Mouse (Mus musculus): ENCODE data around the gene Kdf1.

Kdf1 gene

DNA sequence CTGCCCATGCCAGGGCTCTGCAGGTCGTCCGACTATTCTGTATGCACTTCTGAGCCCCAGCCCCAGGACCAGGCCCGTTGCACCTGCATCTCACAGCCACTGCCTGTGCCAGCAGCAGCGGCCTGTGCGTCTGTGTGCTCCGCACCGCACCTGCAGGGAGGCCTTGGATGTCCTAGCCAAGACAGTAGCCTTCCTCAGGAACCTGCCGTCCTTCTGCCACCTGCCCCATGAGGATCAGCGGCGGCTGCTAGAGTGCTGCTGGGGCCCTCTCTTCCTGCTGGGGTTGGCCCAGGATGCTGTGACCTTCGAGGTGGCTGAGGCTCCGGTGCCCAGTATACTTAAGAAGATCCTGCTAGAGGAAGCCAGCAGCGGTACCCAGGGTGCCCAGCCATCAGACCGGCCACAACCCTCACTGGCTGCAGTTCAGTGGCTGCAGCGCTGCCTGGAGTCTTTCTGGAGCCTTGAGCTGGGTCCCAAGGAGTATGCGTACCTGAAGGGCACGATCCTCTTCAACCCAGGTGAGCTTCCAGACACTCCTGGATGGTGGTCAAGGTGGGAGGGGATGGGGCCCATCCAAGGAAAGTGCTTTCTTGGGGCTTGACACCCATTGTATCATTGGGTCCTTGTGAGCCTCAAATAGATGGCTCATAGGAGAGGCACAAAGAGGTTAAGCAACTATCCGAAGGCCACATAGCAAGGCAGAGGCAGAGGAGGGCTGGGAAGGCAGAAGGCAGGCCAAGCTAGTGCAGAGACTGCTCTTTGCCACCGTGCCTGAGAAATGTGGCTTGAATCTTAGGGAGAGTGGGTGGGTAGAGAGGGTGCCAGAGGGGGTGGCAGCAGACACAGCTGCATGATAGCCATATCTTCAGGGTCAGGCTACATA, 34.9 kb downstream of the Kdf1 start:
- DNase-seq (ENCODE audit: low spot score): no peak

DNA sequence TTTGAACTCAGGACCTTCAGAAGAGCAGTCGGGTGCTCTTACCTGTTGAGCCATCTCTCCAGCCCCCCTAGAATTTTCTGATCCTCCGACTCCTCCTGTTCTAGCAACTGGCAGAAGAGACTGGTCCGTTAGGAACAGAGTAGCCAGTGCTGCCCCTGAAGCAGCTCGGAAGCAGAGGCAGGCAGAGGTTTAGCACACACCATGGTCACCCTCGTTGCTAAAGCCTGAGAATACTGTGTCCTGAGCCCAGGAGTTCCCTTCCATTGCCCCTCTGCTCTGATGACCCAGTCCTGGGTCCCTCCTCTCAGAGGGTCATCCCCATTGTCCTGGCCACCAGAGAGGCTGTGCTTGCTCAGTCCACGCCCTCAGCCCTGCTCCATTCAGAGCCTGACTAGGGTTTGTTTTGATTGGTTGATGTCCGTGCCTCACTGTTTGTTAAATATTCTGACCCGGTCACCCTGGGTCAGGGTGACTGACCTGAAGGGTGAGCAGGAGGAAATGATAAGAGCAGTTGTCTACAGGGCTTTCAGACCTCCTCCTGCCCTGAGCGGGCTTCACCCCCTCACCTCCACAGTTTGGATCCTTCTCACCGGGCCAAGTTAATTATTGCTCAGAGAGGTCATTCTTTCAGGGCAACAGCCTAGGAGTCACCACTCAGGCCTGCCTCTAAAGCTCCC, 38.4 kb downstream of the Kdf1 start:
- no peak for DNase-seq (ENCODE audit: low spot score)

DNA sequence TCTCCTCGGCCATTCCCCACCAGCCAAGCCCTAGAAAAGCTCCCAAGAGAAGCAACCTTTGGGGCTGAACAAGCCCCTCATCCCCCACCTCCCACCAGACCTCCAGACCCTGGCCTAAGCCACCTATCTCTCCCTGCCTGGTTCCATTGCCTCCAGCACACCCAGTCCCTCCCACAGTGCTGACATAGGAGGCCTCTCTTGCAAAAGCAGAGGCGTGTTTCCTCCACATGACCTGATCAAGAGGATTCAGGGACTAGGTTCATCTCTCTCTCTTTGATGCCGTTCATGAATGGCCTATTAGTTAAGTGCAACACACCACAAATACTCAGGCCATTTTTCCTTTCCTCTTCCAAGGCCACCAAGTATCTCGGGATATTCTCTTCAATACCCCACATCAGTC, 41.1 kb downstream of the Kdf1 start:
- no peak for DNase-seq (ENCODE audit: low spot score)

DNA sequence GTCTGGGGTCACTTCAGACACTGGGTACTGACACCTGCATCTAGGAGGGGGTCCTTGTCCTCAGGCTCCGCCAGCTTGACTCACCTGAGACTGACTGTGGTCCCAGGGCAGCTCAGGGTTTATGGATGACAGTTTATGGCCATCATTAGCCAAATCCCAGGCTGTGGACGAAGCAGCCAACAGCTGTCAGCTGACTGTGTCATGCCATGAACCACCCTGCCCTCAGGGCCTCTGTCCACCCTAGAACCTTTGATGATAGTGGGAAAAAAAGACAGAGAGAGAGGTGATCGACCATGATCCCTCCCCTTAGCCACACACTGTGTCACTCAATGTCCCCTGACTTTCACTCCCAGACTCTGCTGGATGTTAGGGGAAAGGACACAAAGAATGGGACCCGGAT, 42.9 kb downstream of the Kdf1 start:
- no peak for DNase-seq (ENCODE audit: low spot score)

DNA sequence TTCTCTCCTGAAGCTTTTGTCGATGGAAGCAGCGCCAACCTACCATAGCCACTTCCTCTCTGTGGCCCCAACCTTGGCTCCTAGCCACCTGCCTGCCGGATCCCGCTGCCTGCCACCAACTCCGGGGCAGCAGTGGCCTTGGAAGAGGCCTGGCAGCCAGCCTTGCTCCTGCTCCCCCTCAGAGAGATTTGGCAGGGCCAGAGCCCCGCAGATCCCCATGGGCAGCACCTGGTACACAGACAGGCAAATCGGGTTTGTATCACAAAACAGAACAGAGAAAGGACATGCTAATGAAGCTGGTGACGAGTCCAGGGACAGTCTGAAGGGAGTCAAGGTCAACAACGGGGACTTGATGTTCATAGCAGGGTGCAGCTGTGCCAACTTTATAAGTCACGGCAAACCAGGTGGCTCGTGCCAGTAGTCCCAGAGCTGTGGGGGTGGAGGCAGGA, 44.4 kb downstream of the Kdf1 start:
- DNase-seq (ENCODE audit: low spot score): no peak

DNA sequence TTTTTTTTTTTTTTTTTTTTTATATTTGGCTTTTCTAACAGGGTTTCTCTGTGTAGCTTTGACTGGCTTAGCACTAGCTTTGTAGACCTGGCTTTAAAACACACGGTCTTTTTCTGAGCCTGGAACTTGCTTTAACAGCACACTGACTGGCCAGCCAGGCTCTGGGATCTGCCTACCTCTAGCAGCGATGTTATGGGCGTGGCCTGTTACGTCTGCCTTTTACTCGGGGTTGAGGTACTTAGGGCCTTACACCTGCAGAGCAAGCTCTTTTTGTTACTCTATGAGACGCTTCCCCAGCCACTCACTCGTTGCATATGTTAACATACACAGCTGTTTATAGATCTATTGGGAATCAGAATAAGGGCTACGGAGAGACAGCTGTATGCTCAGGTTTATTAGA, 48.5 kb downstream of the Kdf1 start:
- DNase-seq (ENCODE audit: low spot score): no peak

DNA sequence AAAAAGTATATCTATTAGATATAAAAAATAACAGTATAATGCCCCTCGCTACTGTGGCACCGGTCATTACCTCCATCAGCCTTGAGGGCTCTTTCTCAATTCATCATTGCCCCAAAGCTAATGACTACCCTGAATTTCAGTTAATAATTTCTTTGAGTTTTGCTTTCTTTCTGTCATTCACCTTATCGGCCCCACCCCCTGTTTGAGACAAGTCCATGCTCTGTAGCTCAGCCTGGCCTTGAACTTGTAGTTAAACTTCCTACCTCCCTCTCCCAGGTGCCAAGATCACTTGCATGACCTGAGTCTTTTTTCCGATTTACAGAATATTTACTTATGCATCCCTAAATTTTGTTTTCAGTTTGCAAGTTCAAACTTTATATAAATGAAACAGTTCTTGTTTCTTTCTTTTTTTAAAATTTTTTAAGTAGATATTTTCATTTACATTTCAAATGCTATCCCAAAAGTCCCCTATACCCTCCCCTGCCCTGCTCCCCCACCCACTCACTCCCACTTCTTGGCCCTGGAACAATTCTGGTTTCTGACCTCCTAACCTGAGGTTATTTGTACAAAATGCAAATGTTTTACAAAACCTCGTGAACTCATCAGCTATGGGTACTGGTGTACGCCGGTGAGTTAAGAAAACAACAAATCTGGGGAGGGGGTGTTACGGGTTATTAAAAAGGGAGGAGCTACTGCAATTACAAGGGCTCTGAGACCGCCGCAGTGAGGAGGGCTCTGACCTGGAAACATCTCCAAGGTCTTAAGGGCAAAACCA, 50.7 kb downstream of the Kdf1 start:
- DNase-seq (ENCODE audit: low spot score): no peak

DNA sequence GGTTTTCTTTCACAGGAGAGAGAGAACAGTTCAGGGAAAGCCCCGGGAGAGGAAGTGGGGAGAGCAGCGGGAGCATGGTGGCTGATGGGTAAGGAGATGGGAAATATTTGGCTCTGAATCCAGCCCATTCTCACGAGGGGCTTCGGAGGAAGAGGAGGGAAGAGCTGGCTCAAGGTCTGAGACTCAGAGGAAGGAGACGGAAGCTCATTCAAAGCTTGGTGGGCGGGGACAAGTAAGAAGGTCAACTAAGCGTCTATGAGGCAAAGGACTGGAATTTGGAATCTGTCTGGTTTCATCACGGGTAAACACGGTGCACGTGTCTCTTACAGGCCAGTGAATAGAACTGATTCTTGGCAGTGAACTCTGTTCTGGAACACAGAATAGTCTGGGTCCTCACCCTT, 51.3 kb downstream of the Kdf1 start:
- DNase-seq (ENCODE audit: low spot score): no peak

DNA sequence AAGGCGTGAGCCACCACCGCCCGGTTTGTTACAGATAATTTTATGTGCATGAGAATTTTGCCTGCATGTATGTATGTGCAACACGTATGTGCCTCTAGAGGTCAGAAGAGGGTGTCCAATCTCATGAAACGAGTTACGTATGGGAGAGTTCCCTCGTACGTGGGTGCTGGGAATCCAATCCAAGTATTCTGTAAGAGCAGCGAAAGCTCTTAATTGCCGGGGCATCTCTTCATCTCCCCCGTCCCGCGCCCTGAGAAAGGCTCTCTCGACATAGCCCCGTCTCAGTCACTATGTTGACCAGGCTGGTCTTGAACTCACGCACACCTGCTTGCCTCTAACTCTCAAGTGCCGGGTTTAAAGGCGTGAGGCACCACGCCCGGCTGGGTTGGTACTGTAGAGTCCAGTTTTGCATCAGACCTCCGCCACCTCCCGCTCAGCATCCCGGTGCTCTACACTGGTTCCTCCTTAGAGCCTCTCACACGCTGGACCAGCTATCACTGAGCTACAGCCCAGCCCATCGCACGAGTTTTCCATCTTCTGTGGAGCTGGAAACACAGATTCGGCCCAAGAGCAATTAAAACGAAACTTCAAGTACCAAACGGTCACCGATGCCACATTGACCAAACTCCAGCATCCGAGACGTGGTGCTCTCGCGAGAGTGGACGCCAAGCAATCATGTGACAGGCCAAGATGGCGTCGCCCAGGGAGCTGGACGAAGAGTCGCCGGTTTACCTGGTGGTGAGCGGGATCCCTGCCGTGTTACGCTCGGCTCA, 55.5 kb downstream of the Kdf1 start, which contains the start of gene Gpatch3:
TSS of gene Gpatch3 (plus strand) at position 676 of the 773 bp plus-strand sequence.
- DNase-seq (ENCODE audit: low spot score): peak; percentile 90

DNA sequence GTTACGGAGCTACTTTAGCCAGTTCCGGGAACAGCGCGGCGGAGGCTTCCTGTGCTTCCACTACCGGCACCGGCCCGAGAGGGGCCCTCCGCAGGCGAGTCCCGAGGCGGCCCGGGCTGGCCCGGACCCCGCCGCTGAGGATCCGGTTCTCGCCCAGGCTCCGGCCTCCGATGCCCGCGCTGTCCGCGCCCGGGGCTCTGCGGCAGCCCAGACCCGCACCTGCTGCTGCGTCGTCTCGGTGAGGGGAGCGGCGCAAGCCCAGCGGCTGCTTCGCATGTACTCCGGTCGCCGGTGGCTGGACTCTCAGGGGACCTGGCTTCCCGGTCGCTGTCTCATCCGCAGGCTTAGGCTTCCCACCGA, 56.1 kb downstream of the Kdf1 start:
- no peak for DNase-seq (ENCODE audit: low spot score)

DNA sequence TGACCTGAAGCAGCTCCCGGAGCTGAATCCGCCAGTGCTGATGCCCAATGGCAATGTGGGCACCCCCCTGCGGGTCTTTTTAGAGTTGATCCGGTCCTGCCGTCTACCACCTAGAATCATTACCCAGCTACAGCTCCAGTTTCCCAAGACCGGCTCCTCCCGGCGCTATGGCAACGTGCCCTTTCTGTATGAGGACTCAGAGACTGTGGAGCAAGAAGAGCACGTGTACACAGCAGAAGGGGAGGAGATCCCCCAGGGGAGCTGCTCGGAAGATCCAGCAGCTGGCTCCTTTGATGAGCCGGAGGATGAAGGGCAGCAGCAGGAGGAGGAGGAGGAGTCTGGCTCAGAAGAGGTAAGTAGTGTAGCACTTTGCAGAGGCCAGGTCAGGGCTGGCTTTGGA, 59.2 kb downstream of the Kdf1 start:
- DNase-seq (ENCODE audit: low spot score): no peak
